Mouse (Mus musculus) E14TG2a.4 (cell line): ENCODE data around the gene Gm9913.

ENCODE experiments used
- H3K27me3 ChIP-seq: 2 replicates; pipeline ENCODE4 v1.6.1; 2014; ENCODE audit warnings: low read length, control low read depth; ENCODE audit not compliant: insufficient read depth
- H3K36me3 ChIP-seq: 2 replicates; pipeline ENCODE4 v1.6.1; 2014; ENCODE audit warnings: low read length, control low read depth; ENCODE audit not compliant: insufficient read depth
- H3K4me1 ChIP-seq: replicated peaks from 2 replicates; pipeline ENCODE4 v1.6.1; 2014; ENCODE audit warnings: low read depth, low read length, control low read depth
- H3K4me3 ChIP-seq: replicated peaks from 2 replicates; pipeline ENCODE4 v1.5.1; 2014; ENCODE audit warnings: mild to moderate bottlenecking, low read length
- H3K9me3 ChIP-seq: 2 replicates; pipeline ENCODE4 v1.6.1; 2014; ENCODE audit warnings: low read length, control low read depth
- CTCF ChIP-seq: conservative IDR thresholded peaks from 2 replicates; pipeline ENCODE4 v1.5.1; 2014; ENCODE audit warnings: low read length
- NANOG ChIP-seq: IDR thresholded peaks from 2 replicates; pipeline ENCODE4 v1.6.1; 2014; ENCODE audit warnings: borderline replicate concordance, low read length, mixed read lengths
- POU5F1 ChIP-seq: IDR thresholded peaks from 2 replicates; pipeline ENCODE4 v1.6.1; 2014; ENCODE audit warnings: low read length, borderline replicate concordance

Gm9913 gene

GRCm38 (mm10) chr2:125476231-125476630 is 28.7 kb upstream of the Gm9913 start:
- H3K4me3 ChIP-seq: no peak overlapping the region
- no peaks in the 10 kb centered on the region for H3K27me3 ChIP-seq
- no peak for TF ChIP-seq POU5F1
- no peak for TF ChIP-seq NANOG
- TF ChIP-seq CTCF: no peak
- no peaks in the 10 kb centered on the region for H3K9me3 ChIP-seq
- H3K4me1 ChIP-seq: no peaks in the 10 kb centered on the region
- H3K36me3 ChIP-seq: no peaks in the 10 kb centered on the region

- Histone ChIP-seq H3K36me3 (no peaks in the 10 kb centered on the region), H3K4me3 (no peak overlapping the region), H3K4me1 (no peaks in the 10 kb centered on the region), H3K9me3 (no peaks in the 10 kb centered on the region), H3K27me3 (no peaks in the 10 kb centered on the region)
- TF ChIP-seq NANOG (no peak), POU5F1 (no peak), CTCF (no peak)
These were observed 27.5 kb upstream of the Gm9913 start for GRCm38 (mm10) chr2:125477367-125477766.

DNA sequence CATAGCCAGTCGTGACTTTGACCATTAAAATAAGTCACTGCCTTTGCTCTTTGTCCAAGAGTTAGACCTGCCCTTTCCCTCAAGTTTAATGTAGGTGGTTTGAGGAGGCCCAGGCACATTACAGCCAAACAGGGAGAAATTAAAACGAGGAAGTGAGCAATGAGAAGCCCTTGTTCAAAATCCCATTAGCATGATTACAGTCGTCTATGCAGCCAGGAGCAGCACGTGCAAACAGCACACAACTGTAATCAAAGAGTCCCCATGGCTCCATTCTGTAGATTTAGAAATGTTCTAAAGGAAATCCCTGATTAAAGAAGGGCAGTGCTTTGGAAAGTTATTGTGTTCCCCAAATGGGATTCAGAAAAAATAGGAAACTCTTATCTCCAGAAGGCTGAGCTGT is 26.2 kb upstream of the Gm9913 start:
- Histone ChIP-seq H3K9me3 (no peaks in the 10 kb centered on the region), H3K36me3 (no peaks in the 10 kb centered on the region), H3K4me3 (no peak overlapping the region), H3K27me3 (no peaks in the 10 kb centered on the region), H3K4me1 (no peaks in the 10 kb centered on the region)
- no peak for TF ChIP-seq POU5F1

GRCm38 (mm10) chr2:125480057-125480456 is 24.8 kb upstream of the Gm9913 start:
- no peaks in the 10 kb centered on the region for H3K4me1 ChIP-seq
- TF ChIP-seq POU5F1: no peak
- no peaks in the 10 kb centered on the region for H3K9me3 ChIP-seq
- no peaks in the 10 kb centered on the region for H3K36me3 ChIP-seq
- H3K4me3 ChIP-seq: no peak overlapping the region
- no peaks in the 10 kb centered on the region for H3K27me3 ChIP-seq

GRCm38 (mm10) chr2:125481116-125481515 is 23.8 kb upstream of the Gm9913 start:
- Histone ChIP-seq H3K36me3 (no peaks in the 10 kb centered on the region), H3K9me3 (no peaks in the 10 kb centered on the region), H3K27me3 (no peaks in the 10 kb centered on the region), H3K4me1 (no peaks in the 10 kb centered on the region), H3K4me3 (no peak overlapping the region)
- no peak for TF ChIP-seq NANOG
- TF ChIP-seq CTCF: no peak
- TF ChIP-seq POU5F1: no peak

GRCm38 (mm10) chr2:125481531-125482317 is 23.2 kb upstream of the Gm9913 start:
- no peak overlapping the region for H3K4me3 ChIP-seq
- H3K4me1 ChIP-seq: no peaks in the 10 kb centered on the region
- no peaks in the 10 kb centered on the region for H3K9me3 ChIP-seq
- no peak for TF ChIP-seq POU5F1
- TF ChIP-seq CTCF: no peak
- TF ChIP-seq NANOG: no peak
- H3K27me3 ChIP-seq: no peaks in the 10 kb centered on the region
- H3K36me3 ChIP-seq: no peaks in the 10 kb centered on the region

DNA sequence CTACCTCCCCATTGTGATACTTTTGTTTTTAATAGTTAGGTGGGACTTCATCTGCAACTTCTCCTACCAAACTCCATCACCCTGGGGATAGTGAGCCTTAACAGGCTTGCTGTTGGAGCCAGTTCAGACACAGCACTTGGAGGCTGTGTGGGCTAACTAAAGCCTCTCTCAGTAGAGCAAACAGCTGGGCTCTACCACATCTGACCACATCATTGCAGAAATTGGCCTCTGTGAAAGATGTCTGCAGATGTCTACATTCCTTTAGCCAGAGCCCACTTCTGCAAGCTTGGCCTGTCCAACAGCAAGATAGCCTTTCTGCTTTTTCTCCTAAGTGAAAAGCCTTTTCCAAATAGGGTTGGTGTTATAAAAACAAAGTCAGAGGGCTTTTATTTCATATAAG is 20.7 kb upstream of the Gm9913 start:
- no peaks in the 10 kb centered on the region for H3K36me3 ChIP-seq
- no peak overlapping the region for H3K4me3 ChIP-seq
- TF ChIP-seq CTCF (no peak), NANOG (no peak), POU5F1 (no peak)
- H3K9me3 ChIP-seq: no peaks in the 10 kb centered on the region
- no peaks in the 10 kb centered on the region for H3K27me3 ChIP-seq
- peaks cover 8% of the 10 kb centered on the region; the same call in 1 of the 2 replicates for H3K4me1 ChIP-seq

DNA sequence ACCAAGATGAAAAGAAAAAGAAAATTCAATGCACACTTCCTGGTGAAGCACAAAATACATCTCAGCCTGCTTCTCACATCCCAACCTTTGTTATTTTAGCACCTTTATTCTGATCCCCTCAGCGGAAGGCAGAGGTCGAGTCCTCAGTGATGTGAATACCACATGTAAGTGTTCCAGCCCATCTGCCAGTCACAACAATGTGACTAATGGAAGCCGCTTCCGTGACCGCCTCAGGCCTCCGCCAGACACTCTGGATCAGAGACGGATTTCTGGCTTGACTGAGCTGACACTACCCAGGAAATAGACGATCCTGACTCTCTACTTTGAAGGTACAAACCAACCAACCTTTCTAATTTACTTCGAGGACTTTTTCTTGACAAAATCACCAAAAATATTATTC is 20.0 kb upstream of the Gm9913 start:
- TF ChIP-seq POU5F1 (no peak), NANOG (no peak), CTCF (no peak)
- Histone ChIP-seq H3K4me3 (no peak overlapping the region), H3K36me3 (no peaks in the 10 kb centered on the region), H3K27me3 (no peaks in the 10 kb centered on the region), H3K4me1 (peaks cover 8% of the 10 kb centered on the region; the same call in 1 of the 2 replicates), H3K9me3 (no peaks in the 10 kb centered on the region)

DNA sequence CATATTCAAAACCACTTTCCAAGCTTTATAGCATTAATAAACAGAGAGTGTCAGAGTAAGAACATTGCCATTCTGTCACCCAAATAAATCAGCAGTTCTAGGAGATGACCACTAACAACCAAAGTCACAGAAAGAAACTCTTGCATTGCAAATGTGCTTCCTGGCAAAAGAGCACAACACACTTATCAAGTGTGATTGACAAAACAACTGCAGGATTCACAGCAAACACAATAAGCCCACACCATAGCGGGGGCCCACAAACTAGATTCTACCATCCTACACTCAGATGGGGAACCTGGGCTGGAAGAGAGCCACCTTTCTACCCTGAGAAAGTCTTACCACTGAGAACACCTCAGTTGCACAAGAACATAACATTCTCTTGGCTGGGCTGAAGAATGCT is 14.9 kb upstream of the Gm9913 start:
- no peak for TF ChIP-seq NANOG
- no peak for TF ChIP-seq POU5F1
- no peak for TF ChIP-seq CTCF
- Histone ChIP-seq H3K36me3 (no peaks in the 10 kb centered on the region), H3K4me1 (peaks cover 8% of the 10 kb centered on the region; the same call in 1 of the 2 replicates), H3K4me3 (no peak overlapping the region), H3K9me3 (no peaks in the 10 kb centered on the region), H3K27me3 (no peaks in the 10 kb centered on the region)
